Mouse (Mus musculus) liver, adult (tissue): ENCODE data around the gene Mrps24.

Experiments used
- GATA4 ChIP-seq: IDR thresholded peaks from 2 replicates; pipeline ENCODE4 v1.6.1; 2014; ENCODE audit warnings: mild to moderate bottlenecking, low read length; ENCODE audit not compliant: insufficient replicate concordance

Mrps24 gene

GRCm38 (mm10) chr11:5715630-5716105 lies at the start of gene Mrps24:
Mrps24 (minus strand) TSS chr11:5715680.
- TF ChIP-seq GATA4 = no peak

- no peak for TF ChIP-seq GATA4
Measured at GRCm38 (mm10) chr11:5762633-5762982, 47.1 kb upstream of the Mrps24 start.

DNA sequence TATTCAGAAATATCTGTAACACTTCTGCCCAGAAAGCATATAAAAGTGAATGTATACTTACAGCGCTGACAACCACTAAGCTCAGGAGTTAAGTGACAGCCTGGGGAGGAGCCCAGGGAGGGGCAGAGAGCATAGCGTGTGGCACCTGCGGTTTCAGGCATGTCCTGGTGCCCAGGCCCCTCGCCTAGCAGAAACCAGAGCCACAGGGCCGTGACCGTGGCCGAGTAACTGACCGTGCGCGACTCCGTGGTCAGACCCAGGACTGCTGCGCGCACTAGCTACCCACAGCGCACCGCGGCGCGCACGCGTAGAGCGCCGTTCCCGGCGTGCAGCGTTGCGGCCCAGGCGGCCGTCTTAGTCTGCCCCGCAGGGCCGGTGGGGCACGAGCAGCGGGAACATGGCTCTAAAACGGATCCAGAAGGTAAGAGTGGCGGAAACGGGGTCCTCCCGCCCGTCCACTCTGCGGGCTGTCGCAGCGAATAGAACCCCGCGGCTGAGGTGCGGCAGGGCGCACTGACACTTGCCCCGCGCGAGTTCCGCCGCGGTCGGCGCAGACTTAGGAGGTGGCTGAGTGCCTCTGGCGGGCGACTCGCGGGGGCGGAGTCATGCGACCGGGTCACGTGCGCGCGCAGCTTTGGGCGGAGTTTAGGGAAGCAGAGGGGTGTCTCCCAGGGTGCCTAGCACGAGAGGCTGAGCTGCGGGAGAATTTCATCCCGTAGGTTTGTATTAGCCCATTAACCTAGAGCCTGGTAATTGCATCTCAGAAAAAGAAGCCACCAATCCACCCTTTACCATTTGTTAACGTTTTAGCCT lies 46.5 kb upstream of the Mrps24 start, which contains the start of gene Urgcp:
Gene Urgcp (minus strand): TSS at position 557 of the 813 bp plus-strand sequence.
- TF ChIP-seq GATA4 = no peak

GRCm38 (mm10) chr11:5753755-5754154 lies 38.3 kb upstream of the Mrps24 start:
- TF ChIP-seq GATA4 = no peak

- no peak for TF ChIP-seq GATA4
Measured at GRCm38 (mm10) chr11:5744951-5745350, 29.5 kb upstream of the Mrps24 start.

GRCm38 (mm10) chr11:5742106-5742505 lies 26.6 kb upstream of the Mrps24 start:
- no peak for TF ChIP-seq GATA4

DNA sequence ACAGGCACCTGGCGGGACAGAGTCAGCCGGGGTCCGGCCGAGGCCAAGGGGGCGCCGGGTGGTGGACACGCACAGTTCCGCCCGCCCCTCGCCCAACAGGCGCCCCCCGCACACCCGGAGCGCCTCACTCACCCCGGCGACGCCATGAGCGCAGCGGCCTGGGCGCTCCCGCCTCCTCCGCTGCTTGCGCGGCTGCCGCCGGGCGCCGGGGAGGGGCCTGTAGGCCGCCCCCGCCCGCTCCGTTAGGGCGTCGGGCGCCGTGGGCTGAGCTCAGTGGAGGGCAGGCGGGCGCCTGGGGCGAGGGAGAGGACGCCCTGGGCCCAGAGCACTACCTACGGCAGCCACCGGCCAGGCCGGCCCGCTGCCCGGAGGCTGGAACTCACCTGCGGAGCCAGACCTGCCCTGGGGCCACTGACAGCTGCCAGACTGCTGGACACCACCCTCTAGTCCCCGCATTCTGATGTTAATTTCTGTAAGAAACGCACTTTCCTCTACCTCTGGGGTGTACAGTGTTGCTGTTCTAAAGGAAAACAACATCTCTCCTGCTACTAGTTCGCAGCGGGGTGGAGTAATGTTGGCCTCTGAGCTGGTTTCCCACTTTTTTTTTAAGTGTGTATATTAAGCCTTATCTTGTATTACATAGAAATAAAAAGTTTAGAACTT lies 25.6 kb upstream of the Mrps24 start:
- no peak; the same call in 1 of the 2 replicates for TF ChIP-seq GATA4

- no peak for TF ChIP-seq GATA4
Measured at GRCm38 (mm10) chr11:5740599-5740964, 25.1 kb upstream of the Mrps24 start.

DNA sequence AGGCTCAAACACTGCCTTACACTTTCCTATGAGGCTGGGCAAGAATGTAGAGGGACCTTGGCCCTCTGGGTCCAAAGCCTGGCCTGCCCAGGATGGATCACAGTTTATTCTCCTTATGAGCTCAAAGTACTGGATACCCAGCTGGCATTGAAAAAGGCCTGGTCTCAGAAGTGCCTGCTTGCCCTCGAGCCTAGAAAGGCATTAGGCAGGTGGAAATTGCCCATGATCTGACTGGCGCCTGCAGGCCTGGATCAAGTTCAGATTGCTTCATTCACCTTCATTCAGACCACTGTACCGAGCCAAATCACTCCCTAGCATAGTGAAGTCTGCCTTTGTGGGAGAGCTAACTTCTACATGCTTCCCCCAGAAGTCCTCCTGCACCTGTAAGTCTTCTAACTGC lies 24.4 kb upstream of the Mrps24 start:
- no peak for TF ChIP-seq GATA4

GRCm38 (mm10) chr11:5738888-5739632 lies 23.6 kb upstream of the Mrps24 start:
- no peak for TF ChIP-seq GATA4

GRCm38 (mm10) chr11:5737137-5737536 lies 21.7 kb upstream of the Mrps24 start:
- TF ChIP-seq GATA4 = no peak

DNA sequence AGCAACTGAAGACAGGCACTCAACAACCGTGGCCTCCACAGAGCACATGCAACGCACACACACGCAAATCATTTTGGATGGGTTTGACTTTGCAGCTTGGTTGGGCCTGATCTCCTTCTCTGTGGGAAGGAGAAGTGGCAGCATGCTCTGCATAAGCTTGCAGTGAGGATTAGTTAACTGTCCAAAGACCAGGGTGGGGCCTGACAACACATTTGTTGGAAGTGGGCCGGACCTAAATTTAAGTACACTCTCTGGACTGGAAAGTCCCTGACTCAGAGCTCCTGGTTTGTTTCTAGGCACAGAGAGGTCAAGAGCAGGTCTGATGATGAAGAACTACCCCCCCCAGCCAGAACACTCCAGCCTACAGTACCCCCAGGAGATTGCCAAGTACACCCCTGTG lies 18.8 kb upstream of the Mrps24 start:
- no peak for TF ChIP-seq GATA4

DNA sequence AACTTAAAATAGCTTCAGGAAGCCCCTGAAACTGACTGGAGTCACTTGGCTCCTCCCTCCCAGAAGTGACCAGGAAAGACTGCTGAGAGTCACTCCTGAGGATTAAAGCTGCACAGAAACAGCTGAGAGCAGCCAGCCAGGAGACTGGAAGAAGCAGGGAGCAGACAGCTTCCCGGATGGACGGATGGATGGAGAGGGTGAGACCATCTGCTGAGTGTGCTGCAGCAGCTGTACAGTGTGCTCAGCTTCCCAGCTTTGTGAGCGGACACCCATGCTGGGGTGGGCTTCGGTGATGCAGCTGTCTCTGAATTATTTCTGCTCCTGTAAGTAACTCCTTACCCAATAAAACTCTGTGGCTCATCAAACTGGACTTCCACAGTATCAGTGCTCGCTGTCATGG lies 16.9 kb upstream of the Mrps24 start:
- TF ChIP-seq GATA4 = no peak

DNA sequence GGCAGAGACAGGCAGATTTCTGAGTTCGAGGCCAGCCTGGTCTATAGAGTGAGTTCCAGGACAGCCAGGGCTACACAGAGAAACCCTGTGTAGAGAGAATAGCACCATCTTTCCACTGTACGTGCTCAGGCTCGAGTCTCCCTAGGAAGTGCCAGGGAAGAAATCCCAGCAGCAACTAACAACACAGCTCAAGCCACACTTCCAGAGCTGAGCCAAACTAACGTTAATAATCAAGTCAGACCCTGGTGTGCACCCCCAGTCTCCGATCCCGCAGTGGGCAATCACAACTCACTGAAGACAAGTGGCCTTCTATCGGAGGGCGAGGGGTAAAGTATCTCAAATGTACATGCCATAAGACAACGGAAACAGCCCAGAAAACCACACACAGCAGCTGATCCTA lies 14.1 kb upstream of the Mrps24 start:
- TF ChIP-seq GATA4 = no peak

- TF ChIP-seq GATA4 = no peak
Measured at GRCm38 (mm10) chr11:5718611-5719354, 3.3 kb upstream of the Mrps24 start.
